Mouse (Mus musculus) testis, adult 2 months (tissue): Measurements from ENCODE around the gene Camta1. TPM values are rescaled to one million over a fixed set of nuclear protein-coding genes. Genes with fewer than 3 reads are reported as not detected.

Source experiments
- H3K27ac ChIP-seq: fragments of 200-500 bp; 2 replicates; pipeline ENCODE4 v1.5.1; 2012; ENCODE audit warnings: low read depth, low read length; ENCODE audit not compliant: control insufficient read depth, insufficient read depth
- H3K27me3 ChIP-seq: fragments of 200-500 bp; 2 replicates; pipeline ENCODE4 v1.6.1; 2012; ENCODE audit warnings: mild to moderate bottlenecking, low read length, moderate library complexity; ENCODE audit not compliant: control insufficient read depth, insufficient read depth
- H3K36me3 ChIP-seq: fragments of 200-500 bp; 2 replicates; pipeline ENCODE4 v1.6.1; 2012; ENCODE audit warnings: mild to moderate bottlenecking, low read length; ENCODE audit not compliant: control insufficient read depth, insufficient read depth
- H3K4me1 ChIP-seq: fragments of 200-500 bp; 2 replicates; pipeline ENCODE4 v1.6.1; 2012; ENCODE audit warnings: low read length; ENCODE audit not compliant: control insufficient read depth, insufficient read depth
- H3K4me3 ChIP-seq: fragments of 200-500 bp; 2 replicates; pipeline ENCODE4 v1.5.1; 2012; ENCODE audit warnings: low read depth, mild to moderate bottlenecking, low read length, moderate library complexity, mixed read lengths; ENCODE audit not compliant: control insufficient read depth
- CTCF ChIP-seq: fragments of 200-500 bp; IDR thresholded peaks from 2 replicates; pipeline ENCODE4 v1.5.1; 2012; ENCODE audit warnings: low read depth, mild to moderate bottlenecking, inconsistent platforms, low read length, moderate library complexity; ENCODE audit not compliant: control insufficient read depth, insufficient read depth, insufficient replicate concordance
- POLR2A ChIP-seq: fragments of 200-500 bp; IDR thresholded peaks from 2 replicates; pipeline ENCODE4 v1.6.1; 2012; ENCODE audit warnings: low read depth, mild to moderate bottlenecking, inconsistent platforms, low read length, moderate library complexity; ENCODE audit not compliant: control insufficient read depth
- polyA plus RNA-seq: library from polyadenylated mRNA; depleted of rRNA; stranded (reverse); fragments of >200 nt; gene quantifications from 2 replicates; pipeline ENCODE4 v1.2.3, GENCODE M21; 2012

The Camta1 gene
- polyA plus RNA-seq, 1 experiment, result 15.4 TPM

DNA sequence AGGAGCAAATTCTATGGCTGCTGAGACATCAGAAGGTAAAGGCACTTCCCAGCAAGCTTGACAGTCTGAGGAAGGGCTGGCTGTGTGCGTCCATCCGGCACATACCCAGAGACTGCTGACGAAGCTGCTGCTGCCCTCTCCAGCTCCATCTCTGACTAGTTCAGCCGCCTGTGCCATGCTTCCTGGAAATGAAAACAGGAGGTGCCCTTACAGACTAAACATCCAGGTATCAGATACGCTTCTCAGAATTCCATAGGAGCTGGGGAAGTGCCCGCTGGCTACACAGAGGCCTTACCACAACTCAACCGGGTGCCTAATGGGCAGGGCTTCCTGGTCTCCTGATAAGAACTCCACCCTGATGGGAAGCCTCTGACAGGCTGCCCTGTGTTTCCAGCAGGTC, 903.1 kb downstream of the Camta1 start:
- H3K27ac ChIP-seq, result no peak overlapping the region
- H3K4me1 ChIP-seq, result no peaks in the 10 kb centered on the region
- H3K4me3 ChIP-seq, result no peak overlapping the region
- TF ChIP-seq POLR2A (no peak), CTCF (no peak)
- H3K27me3 ChIP-seq, result no peaks in the 10 kb centered on the region
- no peaks in the 10 kb centered on the region for H3K36me3 ChIP-seq

DNA sequence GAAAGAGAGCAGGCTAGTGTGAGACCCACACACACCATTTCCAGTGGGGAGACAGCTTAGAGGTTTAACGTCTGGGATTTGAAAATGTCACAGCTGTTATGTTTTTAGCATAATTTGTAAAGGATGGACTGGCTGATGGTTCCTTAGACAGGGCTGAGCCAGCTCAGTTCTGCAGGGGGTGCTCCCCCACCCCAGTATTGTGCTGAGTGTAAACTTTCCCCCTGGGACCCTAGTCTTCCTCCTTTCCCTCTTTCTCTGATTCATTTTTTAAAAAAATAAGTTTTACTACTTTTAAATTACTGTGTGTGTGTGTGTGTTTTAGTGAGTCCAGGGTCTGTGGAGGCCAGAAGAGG, 904.6 kb downstream of the Camta1 start:
- H3K27me3 ChIP-seq, result no peaks in the 10 kb centered on the region
- no peaks in the 10 kb centered on the region for H3K36me3 ChIP-seq
- H3K4me3 ChIP-seq, result no peak overlapping the region
- no peaks in the 10 kb centered on the region for H3K4me1 ChIP-seq
- TF ChIP-seq POLR2A (no peak), CTCF (no peak)
- H3K27ac ChIP-seq, result no peak overlapping the region

- Histone ChIP-seq H3K27me3 (no peaks in the 10 kb centered on the region), H3K27ac (no peak overlapping the region), H3K4me3 (no peak overlapping the region), H3K36me3 (no peaks in the 10 kb centered on the region), H3K4me1 (peaks cover 3% of the 10 kb centered on the region; the same call in 1 of the 2 replicates)
- no peak for TF ChIP-seq CTCF
- TF ChIP-seq POLR2A, result no peak
These were observed 905.1 kb downstream of the Camta1 start for GRCm38 (mm10) chr4:150956369-150957105.

DNA sequence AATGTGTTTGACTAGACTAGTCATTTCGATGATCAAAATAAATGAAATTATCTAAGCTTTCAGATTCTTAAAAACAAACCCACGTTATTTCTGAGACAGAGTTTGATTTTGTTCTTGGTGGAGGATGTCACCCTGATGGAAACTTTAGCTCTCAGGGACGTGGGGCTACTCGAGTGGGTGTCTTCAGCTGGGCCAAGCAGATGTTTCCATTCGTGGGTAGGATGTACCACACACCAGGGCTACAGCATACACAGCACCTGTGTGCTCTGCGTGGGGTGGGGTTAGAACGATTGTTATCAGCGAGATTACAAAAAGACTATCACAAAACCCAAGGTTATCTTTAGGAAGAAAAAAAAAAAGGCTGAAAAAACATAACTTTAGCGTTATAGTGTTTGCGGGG, 910.7 kb downstream of the Camta1 start:
- Histone ChIP-seq H3K4me1 (peaks cover 5% of the 10 kb centered on the region), H3K27ac (no peak overlapping the region), H3K27me3 (no peaks in the 10 kb centered on the region), H3K4me3 (no peak overlapping the region), H3K36me3 (no peaks in the 10 kb centered on the region)
- no peak for TF ChIP-seq POLR2A
- no peak for TF ChIP-seq CTCF

DNA sequence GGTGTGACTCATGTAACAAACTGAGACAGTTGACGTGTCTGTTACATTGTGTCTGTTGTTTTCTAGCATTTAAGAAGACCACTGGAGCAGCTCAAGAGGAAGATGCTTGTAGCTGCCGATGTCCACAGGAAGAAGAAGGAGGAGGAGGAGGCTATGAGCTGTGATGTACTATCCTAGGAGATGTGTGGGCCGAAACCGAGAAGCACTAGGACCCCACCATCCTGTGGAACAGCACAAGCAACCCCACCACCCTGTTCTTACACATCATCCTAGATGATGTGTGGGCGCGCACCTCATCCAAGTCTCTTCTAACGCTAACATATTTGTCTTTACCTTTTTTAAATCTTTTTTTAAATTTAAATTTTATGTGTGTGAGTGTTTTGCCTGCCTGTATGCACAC, 917.0 kb downstream of the Camta1 start:
- Histone ChIP-seq H3K27me3 (no peaks in the 10 kb centered on the region), H3K4me1 (peaks cover 2% of the 10 kb centered on the region; the same call in 1 of the 2 replicates), H3K4me3 (no peak overlapping the region), H3K36me3 (no peaks in the 10 kb centered on the region), H3K27ac (no peak overlapping the region)
- TF ChIP-seq CTCF, result no peak
- TF ChIP-seq POLR2A, result no peak

DNA sequence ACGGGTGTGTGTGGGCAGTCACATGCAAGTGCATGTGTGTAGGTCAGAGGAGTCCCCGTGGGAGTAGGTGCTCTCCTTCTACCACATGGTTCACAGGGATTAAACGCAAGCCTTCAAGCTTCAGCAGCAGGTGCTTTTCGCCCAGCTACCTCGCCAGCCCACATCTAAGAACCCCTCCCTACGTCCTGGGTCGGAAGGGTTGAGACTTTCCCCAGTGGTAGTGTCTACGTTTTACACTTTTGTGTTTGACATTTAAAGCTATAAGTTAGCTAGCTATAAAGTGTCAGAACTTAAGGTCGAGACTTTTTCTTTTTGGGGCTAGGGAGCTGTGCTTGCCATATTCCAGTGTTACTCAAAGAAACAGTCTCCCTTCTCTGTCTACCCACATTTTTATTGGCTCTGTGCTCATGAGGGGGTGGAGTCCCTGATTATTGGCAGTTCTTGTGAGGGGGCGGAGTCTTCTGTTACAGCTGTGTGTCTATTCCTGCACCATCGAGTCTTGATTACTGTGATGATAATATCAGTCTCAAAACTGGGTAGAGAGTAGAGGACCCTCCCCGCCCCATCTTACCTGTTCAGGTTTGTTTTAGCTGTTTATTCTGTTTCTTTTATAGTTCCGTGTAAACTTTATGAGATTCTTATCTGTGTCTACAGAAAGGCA, 921.6 kb downstream of the Camta1 start:
- Histone ChIP-seq H3K36me3 (no peaks in the 10 kb centered on the region), H3K4me3 (no peak overlapping the region), H3K4me1 (peaks cover 3% of the 10 kb centered on the region; the same call in 1 of the 2 replicates), H3K27me3 (no peaks in the 10 kb centered on the region), H3K27ac (no peak overlapping the region)
- no peak for TF ChIP-seq POLR2A
- no peak for TF ChIP-seq CTCF

DNA sequence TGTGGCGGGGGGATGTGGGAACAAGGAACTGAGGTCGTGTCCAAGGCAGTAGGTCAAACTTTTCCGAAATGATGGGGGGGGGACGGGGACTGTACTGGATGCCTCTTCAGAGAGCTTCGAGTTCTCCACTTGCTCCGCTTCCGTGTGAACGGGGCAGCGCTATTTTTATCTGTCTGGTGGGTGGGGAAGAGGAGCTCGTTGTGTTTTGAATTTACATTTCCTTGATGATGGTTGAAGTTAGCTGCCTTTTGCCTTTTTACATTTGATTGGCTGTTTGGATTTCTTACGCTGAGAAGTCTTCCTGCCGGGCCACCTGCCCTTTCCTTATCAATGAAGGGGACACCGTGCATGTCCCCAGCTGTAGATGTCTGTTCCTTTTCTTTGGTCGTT, 923.6 kb downstream of the Camta1 start:
- no peak overlapping the region for H3K4me3 ChIP-seq
- H3K4me1 ChIP-seq, result peaks cover 5% of the 10 kb centered on the region
- H3K27ac ChIP-seq, result no peak overlapping the region
- H3K27me3 ChIP-seq, result no peaks in the 10 kb centered on the region
- H3K36me3 ChIP-seq, result no peaks in the 10 kb centered on the region
- TF ChIP-seq POLR2A (no peak), CTCF (no peak)
